Mouse (Mus musculus): ENCODE data around the gene Olfr839-ps1.

Olfr839-ps1 gene

DNA sequence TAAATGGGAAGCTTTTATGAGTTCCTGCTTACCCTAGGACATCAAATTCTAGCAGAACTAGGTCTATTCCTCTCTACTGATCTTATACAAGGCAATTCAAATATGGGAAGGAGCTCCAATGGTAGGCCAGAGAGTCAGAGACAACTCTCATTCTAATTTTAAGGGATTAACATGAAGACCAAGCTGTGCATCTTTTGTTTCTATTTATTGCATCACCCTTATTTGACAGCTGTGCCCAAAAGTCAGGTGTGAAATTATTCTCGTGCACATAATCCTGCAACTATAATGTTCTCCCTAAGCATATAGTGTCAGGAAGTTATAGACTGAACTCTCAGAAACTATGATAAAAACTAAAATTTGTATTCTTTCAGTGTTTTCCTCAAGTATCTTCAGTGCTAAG lies at the start of gene Olfr839-ps1:
Gene Olfr839-ps1 (minus strand): TSS at position 101 of the 400 bp plus-strand sequence.
- DNase-seq (ENCODE audit: extremely low spot score): no peak

DNA sequence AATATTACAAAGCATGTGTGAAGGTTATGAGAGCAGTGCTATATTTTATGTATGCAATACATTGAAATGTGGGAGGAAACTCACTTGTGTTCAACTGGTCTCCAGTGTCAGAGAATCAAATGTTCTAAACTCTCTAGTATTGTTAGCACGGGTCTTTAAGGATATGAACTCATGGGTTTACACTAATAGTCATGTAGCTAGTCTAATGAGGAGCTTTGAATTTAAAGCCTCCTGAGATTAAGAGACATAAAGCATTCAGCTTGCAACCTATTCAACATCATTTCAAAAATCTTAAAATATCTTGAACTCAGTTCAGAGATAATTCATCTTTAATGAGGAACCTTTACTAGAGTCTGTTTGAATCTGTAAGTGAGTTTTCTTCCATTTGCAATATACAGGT lies 41.1 kb downstream of the Olfr839-ps1 start, which contains the start of gene Olfr837:
Gene Olfr837 (plus strand): TSS at position 301 of the 400 bp plus-strand sequence.
- no peak for DNase-seq (ENCODE audit: extremely low spot score)

GRCm38 (mm10) chr9:19120082-19120481 lies 57.0 kb downstream of the Olfr839-ps1 start, which contains the start of gene Olfr836:
Gene Olfr836, plus strand, starts transcription at chr9:19120382.
- DNase-seq (ENCODE audit: extremely low spot score): no peak

Measured in embryo, embryonic 9.5 days (tissue).